Mouse (Mus musculus): ENCODE data around the gene Rftn1.

The Rftn1 gene

DNA sequence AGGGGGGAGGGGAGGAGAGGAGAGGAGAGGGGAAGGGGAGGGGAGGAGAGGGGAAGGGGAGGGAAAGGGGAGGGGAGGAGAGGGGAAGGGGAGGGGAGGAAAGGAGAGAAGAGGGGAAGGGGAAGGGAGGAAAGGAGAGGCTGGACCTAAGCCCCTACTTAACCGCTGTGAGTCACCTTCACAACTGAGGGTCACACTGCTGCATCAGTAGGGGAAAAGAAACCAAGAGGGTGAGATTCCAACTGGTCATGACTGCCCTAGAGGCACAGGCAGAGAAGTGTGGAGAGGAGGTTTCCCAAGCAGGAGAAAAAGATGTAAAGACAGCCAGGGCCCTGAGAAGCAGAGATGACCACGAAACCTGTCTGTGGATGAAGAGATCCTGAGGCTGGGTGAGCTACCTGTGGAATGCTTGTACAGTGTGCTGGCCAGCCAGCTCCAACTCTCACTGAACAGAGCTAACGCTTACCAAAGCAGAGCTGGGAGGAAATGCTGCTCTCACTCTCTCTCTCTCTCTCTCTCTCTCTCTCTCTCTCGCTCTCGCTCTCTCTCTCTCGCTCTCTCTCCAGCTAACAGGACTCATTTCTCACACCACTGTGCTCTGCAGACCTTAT is 19.4 kb downstream of the Rftn1 start:
- DNase-seq (ENCODE audit: low read depth, low spot score), result no peak

GRCm38 (mm10) chr17:50169946-50170427 is 20.5 kb downstream of the Rftn1 start:
- no peak for DNase-seq (ENCODE audit: low read depth, low spot score)

GRCm38 (mm10) chr17:50160904-50161805 is 29.3 kb downstream of the Rftn1 start:
- DNase-seq (ENCODE audit: low read depth, low spot score), result no peak

GRCm38 (mm10) chr17:50160357-50160756 is 30.1 kb downstream of the Rftn1 start:
- DNase-seq (ENCODE audit: low read depth, low spot score), result no peak

- no peak for DNase-seq (ENCODE audit: low read depth, low spot score)
Measured at GRCm38 (mm10) chr17:50159816-50160215, 30.7 kb downstream of the Rftn1 start.

- no peak for DNase-seq (ENCODE audit: low read depth, low spot score)
Measured at GRCm38 (mm10) chr17:50158565-50158964, 31.9 kb downstream of the Rftn1 start.

DNA sequence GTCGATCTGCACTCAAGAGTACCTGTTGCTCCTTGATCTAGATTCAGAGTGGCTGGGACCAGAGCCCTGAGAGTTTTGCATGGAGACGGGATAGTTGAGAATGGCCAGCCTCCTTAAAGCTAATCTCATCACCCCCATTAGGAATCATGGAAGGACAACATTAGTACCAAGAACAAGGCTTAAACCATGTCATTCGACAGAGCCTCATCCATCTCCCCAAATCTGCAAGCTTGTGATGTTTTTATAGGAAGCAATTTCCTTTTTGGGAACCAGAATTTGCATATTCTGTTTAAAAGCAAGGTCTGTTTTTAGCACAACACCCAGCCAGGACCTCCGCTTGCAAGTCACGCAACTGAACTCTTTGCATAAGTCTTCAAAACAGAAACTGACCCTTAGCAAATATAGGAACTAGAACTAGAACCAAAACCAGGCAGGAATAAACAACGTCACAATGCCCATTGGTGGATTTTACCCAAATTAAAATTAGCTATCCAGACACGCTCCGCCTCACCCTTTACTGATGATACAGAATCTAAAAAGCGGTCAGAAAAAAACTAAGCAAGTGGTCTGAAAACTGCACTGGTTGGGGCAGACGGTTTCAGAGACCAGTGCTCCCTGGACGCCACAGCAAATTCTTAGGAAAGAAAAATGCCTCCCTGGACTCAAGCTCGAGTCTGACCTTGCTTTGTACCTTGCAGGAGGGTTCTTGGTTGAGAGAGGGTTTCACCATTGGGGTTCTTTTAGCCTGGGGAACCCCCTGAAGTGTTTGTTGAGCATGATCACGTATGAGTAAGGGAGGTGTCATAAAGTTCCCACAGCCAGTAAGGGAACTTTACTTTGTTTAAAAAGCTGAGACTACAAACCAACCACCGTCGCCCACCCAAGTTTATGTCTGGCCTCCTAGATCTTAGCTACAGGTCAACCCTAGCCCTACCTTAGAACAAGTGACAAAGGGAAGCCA is 33.0 kb downstream of the Rftn1 start:
- DNase-seq (ENCODE audit: low read depth, low spot score), result no peak

GRCm38 (mm10) chr17:50152085-50152484 is 38.4 kb downstream of the Rftn1 start:
- DNase-seq (ENCODE audit: low read depth, low spot score), result no peak

GRCm38 (mm10) chr17:50151208-50151723 is 39.2 kb downstream of the Rftn1 start:
- no peak for DNase-seq (ENCODE audit: low read depth, low spot score)

- no peak for DNase-seq (ENCODE audit: low read depth, low spot score)
Measured at GRCm38 (mm10) chr17:50150416-50151207, 39.9 kb downstream of the Rftn1 start.

DNA sequence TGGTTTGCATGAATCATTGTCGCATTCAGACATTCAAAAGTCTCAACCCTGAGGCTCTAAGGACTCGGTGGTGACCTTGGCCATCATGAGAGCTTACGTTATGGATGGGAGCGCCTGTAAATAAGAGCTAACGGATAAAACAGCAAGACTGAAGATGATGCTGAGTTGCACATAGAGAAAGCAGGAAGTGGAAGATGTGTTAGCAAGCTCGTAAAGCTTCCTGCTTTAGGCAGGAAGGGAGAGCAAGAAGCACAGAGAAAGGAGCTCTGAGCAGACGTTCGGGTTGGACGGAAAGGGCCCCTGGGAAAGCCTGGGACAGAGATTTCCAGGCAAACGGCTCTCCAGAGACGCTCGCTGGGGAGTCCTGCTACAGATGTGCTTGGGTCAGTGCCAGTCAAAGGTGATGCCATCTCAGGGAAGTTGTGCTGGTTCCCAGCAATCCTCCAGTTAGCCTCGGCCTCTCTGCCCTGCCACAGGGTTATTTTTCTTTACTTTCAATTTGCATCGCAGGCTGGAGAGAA is 40.7 kb downstream of the Rftn1 start:
- DNase-seq (ENCODE audit: low read depth, low spot score), result no peak

GRCm38 (mm10) chr17:50147831-50148587 is 42.5 kb downstream of the Rftn1 start:
- DNase-seq (ENCODE audit: low read depth, low spot score), result no peak

GRCm38 (mm10) chr17:50143354-50143753 is 47.1 kb downstream of the Rftn1 start:
- DNase-seq (ENCODE audit: low read depth, low spot score), result no peak

- DNase-seq (ENCODE audit: low read depth, low spot score), result no peak
Measured at GRCm38 (mm10) chr17:50142553-50142952, 47.9 kb downstream of the Rftn1 start.

- no peak for DNase-seq (ENCODE audit: low read depth, low spot score)
Measured at GRCm38 (mm10) chr17:50142151-50142550, 48.3 kb downstream of the Rftn1 start.

DNA sequence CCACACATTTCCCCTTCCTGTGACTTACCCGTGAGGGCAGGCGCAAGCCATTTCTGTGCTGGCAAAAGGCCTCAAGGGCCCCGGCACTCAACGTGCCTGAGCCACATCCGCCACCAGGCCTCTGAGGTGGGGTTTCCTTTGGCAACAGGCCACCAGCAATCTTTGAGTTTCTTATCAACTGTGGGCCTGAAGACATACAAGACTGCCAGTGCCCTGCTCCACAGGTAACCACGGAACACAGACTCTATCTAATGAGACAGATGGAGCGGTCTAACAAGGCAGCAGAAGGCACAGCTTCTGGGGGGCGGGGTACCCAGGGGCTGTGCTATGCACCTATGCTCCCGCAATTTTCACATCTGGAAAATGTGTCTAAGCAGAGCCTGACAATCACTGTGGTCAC is 54.4 kb downstream of the Rftn1 start:
- DNase-seq (ENCODE audit: low read depth, low spot score), result no peak

DNA sequence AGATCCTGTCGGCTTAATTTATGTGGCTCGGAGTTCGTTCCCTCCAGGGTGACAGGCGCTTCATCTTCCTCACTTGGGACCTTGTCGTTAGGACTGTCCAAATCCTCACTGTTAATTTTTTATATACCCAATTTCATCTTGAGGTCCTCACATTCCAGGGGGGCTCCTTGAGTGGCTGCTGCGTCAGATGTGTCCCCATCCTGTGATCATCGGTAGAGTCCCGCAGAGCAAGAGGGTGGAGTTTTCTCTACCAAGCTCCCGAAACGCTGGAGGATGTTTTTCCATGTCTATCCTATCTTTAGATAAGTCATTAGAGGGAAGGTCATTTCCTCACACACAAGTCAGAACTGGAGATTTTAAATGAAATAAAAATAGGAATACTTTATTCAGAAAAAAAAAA is 55.0 kb downstream of the Rftn1 start:
- no peak for DNase-seq (ENCODE audit: low read depth, low spot score)

DNA sequence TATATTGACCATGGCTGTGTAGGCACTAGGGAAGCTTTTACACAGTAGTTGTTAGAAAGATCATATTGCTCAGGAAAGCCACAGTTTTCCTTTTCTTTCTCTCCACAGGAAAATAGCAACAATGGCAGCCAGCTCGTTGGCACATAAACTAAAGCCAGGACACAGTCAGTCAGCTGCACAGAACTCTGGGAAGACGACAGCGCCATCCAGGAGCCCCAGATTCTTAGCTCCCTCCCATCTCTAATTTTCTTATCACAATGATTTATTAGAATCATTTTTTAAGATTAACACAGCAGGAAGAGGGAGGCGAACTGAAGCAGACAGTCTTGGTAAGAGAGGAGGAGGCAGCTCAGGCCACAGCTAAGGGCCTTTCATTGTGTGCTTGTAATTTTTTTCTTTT is 58.8 kb downstream of the Rftn1 start:
- no peak for DNase-seq (ENCODE audit: low read depth, low spot score)

DNA sequence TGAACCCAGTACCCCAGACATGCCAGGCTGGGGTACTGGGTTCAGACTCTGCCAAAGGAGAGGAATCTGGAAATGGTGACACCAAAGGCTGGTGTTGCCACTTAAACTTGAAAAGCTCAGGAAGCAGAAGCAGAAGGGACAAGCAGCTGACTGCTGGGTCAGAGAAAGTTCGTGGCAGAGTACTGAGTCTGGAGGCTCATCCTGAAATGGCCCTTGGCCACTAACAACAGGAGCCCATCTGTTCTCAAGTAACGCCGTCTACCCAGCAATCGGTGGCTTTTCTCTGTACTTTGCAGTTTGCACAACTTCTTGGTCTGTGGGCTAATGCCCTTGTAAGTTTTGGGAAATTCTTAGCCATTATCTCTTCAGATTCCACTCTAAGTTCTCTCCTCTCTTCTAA is 60.1 kb downstream of the Rftn1 start:
- DNase-seq (ENCODE audit: low read depth, low spot score), result no peak

DNA sequence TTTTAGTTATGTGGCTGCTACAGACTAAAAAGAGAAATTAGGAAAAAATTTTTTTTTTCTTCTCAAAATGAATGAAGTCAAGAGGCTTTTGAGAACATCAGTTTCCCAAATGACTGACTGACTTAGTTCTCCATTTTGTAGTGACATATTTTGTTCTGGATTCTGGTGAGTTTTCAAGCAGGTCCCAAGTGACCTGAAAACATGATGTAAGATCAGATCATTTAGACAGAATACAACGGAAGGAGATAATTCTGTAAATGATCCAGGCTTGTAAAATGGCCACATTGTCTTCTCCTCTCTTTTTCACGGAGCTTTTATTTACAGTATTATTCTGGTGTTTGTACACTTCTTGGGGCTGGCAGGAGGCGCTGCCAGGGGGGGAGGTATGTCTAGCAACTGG is 62.1 kb downstream of the Rftn1 start:
- DNase-seq (ENCODE audit: low read depth, low spot score), result no peak

Data from 3T3-L1 (cell line).